Mouse (Mus musculus): ENCODE measurements around the gene Cldnd1. TPM values are rescaled to one million over a fixed set of nuclear protein-coding genes. Genes with fewer than 3 reads are reported as not detected.

Gene Cldnd1
- polyA plus RNA-seq (2014; fragmentation: Illumina TruSeq; extraction: RNeasy Lipid Tissue Mini Kit (QIAGEN cat#74804); ENCODE audit: low read depth, low replicate concordance), result 36.8 TPM

GRCm38 (mm10) chr16:58727477-58728131, at the start of gene Cldnd1:
TSS of gene Cldnd1 (plus strand) at chr16:58727910.

GRCm38 (mm10) chr16:58718666-58719120, 9.0 kb upstream of the Cldnd1 start, which contains the start of gene Gpr15:
TSS of gene Gpr15 (minus strand) at chr16:58719070.

GRCm38 (mm10) chr16:58763076-58763475, 35.4 kb downstream of the Cldnd1 start, which contains the start of gene Olfr172:
TSS of gene Olfr172 (minus strand) at chr16:58763176.

Other genes starting within 250 kb of the Cldnd1 start
- 15.1 TPM for gene St3gal6, start 203.7 kb upstream of the Cldnd1 start, polyA plus RNA-seq (2014; fragmentation: Illumina TruSeq; extraction: RNeasy Lipid Tissue Mini Kit (QIAGEN cat#74804); ENCODE audit: low read depth, low replicate concordance)
- gene Gm813, start 110.9 kb upstream of the Cldnd1 start, polyA plus RNA-seq (2014; fragmentation: Illumina TruSeq; extraction: RNeasy Lipid Tissue Mini Kit (QIAGEN cat#74804); ENCODE audit: low read depth, low replicate concordance), result not detected
- not detected for gene E330017A01Rik, start 89.2 kb upstream of the Cldnd1 start, polyA plus RNA-seq (2014; fragmentation: Illumina TruSeq; extraction: RNeasy Lipid Tissue Mini Kit (QIAGEN cat#74804); ENCODE audit: low read depth, low replicate concordance)
- 13.9 TPM for gene Cpox, start 57.6 kb upstream of the Cldnd1 start, polyA plus RNA-seq (2014; fragmentation: Illumina TruSeq; extraction: RNeasy Lipid Tissue Mini Kit (QIAGEN cat#74804); ENCODE audit: low read depth, low replicate concordance)
- gene Gpr15, start 8.8 kb upstream of the Cldnd1 start, polyA plus RNA-seq (2014; fragmentation: Illumina TruSeq; extraction: RNeasy Lipid Tissue Mini Kit (QIAGEN cat#74804); ENCODE audit: low read depth, low replicate concordance), result not detected
- not detected for gene Olfr172, start 35.3 kb downstream of the Cldnd1 start, polyA plus RNA-seq (2014; fragmentation: Illumina TruSeq; extraction: RNeasy Lipid Tissue Mini Kit (QIAGEN cat#74804); ENCODE audit: low read depth, low replicate concordance)
- not detected for gene Olfr173, start 72.4 kb downstream of the Cldnd1 start, polyA plus RNA-seq (2014; fragmentation: Illumina TruSeq; extraction: RNeasy Lipid Tissue Mini Kit (QIAGEN cat#74804); ENCODE audit: low read depth, low replicate concordance)
- not detected for gene Olfr175-ps1, start 98.9 kb downstream of the Cldnd1 start, polyA plus RNA-seq (2014; fragmentation: Illumina TruSeq; extraction: RNeasy Lipid Tissue Mini Kit (QIAGEN cat#74804); ENCODE audit: low read depth, low replicate concordance)
- not detected for gene Olfr177, start 146.9 kb downstream of the Cldnd1 start, polyA plus RNA-seq (2014; fragmentation: Illumina TruSeq; extraction: RNeasy Lipid Tissue Mini Kit (QIAGEN cat#74804); ENCODE audit: low read depth, low replicate concordance)
- gene Olfr178, start 164.2 kb downstream of the Cldnd1 start, polyA plus RNA-seq (2014; fragmentation: Illumina TruSeq; extraction: RNeasy Lipid Tissue Mini Kit (QIAGEN cat#74804); ENCODE audit: low read depth, low replicate concordance), result not detected
- not detected for gene Olfr181, start 200.8 kb downstream of the Cldnd1 start, polyA plus RNA-seq (2014; fragmentation: Illumina TruSeq; extraction: RNeasy Lipid Tissue Mini Kit (QIAGEN cat#74804); ENCODE audit: low read depth, low replicate concordance)
- gene Olfr180, start 201.5 kb downstream of the Cldnd1 start, polyA plus RNA-seq (2014; fragmentation: Illumina TruSeq; extraction: RNeasy Lipid Tissue Mini Kit (QIAGEN cat#74804); ENCODE audit: low read depth, low replicate concordance), result not detected